Mouse (Mus musculus) cortical plate, adult 2 months (tissue): ENCODE results near the gene Fat1.

Experiments
- CTCF ChIP-seq: fragments of 200-500 bp; IDR thresholded peaks from 2 replicates; pipeline ENCODE4 v1.5.1; 2011; ENCODE audit warnings: mild to moderate bottlenecking, control low read depth, low read length; ENCODE audit not compliant: insufficient read depth; ENCODE audit errors: extremely low read depth
- POLR2A ChIP-seq: fragments of 200-500 bp; IDR thresholded peaks from 2 replicates; pipeline ENCODE4 v1.6.1; 2011; ENCODE audit warnings: mild to moderate bottlenecking, low read length, control low read depth; ENCODE audit not compliant: insufficient read depth; ENCODE audit errors: extremely low read depth

GRCm38 (mm10) chr8:45013852-45014251 is 78.6 kb downstream of the Fat1 start:
- TF ChIP-seq CTCF (no peak), POLR2A (no peak)
